Mouse (Mus musculus) liver, embryonic 16.5 days (tissue): Measurements from ENCODE around the gene Eras. TPM values are rescaled to one million over a fixed set of nuclear protein-coding genes. Genes with fewer than 3 reads are reported as not detected.

ENCODE experiments used
- ATAC-seq: fragments of 200-750 bp; cut with Nextera tagmentation; 2 replicates; pipeline ENCODE4 v1.8.0; 2017; ENCODE audit warnings: low read depth, mild to moderate bottlenecking, moderate number of reproducible peaks, moderate library complexity
- H3K27ac ChIP-seq: fragments of 300-500 bp; sonication (generic); 2 replicates; pipeline ENCODE4 v1.5.1; 2014; ENCODE audit warnings: mild to moderate bottlenecking, low read length
- H3K27me3 ChIP-seq: fragments of 300-500 bp; sonication (generic); 2 replicates; pipeline ENCODE4 v1.6.1; 2014; ENCODE audit warnings: low read depth, low read length, mixed read lengths; ENCODE audit not compliant: control insufficient read depth, insufficient read depth
- H3K36me3 ChIP-seq: fragments of 300-500 bp; sonication (generic); 2 replicates; pipeline ENCODE4 v1.6.1; 2014; ENCODE audit warnings: mild to moderate bottlenecking; ENCODE audit not compliant: control insufficient read depth, insufficient read depth
- H3K4me1 ChIP-seq: fragments of 300-500 bp; sonication (generic); 2 replicates; pipeline ENCODE4 v1.6.1; 2014; ENCODE audit warnings: low read depth, low read length, mixed read lengths; ENCODE audit not compliant: control insufficient read depth
- H3K4me2 ChIP-seq: fragments of 300-500 bp; sonication (generic); 2 replicates; pipeline ENCODE4 v1.6.1; 2014; ENCODE audit warnings: low read depth, low read length, mixed read lengths
- H3K4me3 ChIP-seq: fragments of 300-500 bp; sonication (generic); 2 replicates; pipeline ENCODE4 v1.5.1; 2014; ENCODE audit warnings: low read depth, mild to moderate bottlenecking, low read length
- H3K9ac ChIP-seq: fragments of 300-500 bp; sonication (generic); 2 replicates; pipeline ENCODE4 v1.6.1; 2014; ENCODE audit warnings: low read depth, low read length
- H3K9me3 ChIP-seq: fragments of 300-500 bp; sonication (generic); replicated peaks from 2 replicates; pipeline ENCODE4 v1.6.1; 2016; ENCODE audit warnings: low read length; ENCODE audit not compliant: control insufficient read depth
- WGBS: fragments of 180-500 bp; shearing (Covaris S2); extraction: QIAGEN DNeasy Blood & Tissue Kit; methylation state at CpG from one replicate; pipeline ENCODE4 v1.1.7; 2014; ENCODE audit not compliant: insufficient replicate concordance; 5-methylcytosine and 5-hydroxymethylcytosine counted together
- polyA plus RNA-seq: library from polyadenylated mRNA; unstranded; fragments of >200 nt; fragmentation: Nextera tagmentation; extraction: Ambion mirVana; gene quantifications from 2 replicates; pipeline ENCODE4 v1.2.1, GENCODE M21; 2015

Gene Eras
- polyA plus RNA-seq, 1 experiment from 2014 or later = not detected

DNA sequence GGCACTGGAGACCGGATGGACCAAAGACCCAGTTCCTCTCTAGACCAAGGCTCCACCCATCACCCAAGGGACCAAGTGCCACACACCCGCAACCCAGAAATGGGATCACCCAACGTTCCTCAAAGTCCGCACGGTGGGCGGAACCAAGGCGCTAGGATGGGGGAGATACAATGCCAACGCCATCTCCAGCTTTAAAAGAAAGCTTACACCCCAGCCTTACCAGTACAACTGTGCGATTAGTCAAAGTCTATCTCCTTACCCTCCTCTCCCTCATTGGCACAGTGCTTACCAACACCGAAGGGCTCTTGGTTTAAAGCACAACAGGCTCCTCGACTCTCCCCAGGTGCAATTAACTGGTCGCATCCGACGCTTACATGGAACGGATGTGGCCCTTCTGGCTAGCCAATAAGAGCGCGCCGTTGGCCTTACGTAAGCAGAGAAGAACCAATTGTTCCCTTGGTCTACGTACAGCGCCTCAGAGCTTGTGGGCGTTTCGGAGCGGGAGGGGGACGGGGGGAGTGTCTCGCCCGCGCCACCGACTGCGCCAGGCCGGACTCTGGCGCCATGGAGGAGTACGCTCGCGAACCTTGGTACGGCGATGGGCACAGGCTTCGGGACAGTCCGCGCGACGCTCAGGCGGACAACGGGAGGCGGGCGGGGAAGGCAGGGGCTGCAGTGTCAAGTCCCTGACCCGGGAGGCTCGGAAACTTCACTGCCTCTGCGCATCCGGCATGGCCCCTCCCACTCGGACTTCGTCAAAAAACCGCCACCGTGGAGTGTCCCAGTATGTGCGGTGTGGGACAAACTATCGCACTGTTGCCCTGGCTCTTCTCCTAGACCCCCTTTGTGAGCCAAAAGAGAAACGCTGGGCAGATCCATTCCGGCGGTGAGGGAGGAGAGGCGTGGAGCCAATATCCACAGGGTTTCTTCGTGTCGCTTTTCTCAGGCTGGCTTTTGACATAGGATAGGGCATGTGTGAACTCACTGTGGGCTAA lies 29.2 kb downstream of the Eras start, which contains the start of the genes Pqbp1 and Timm17b:
Gene Pqbp1 (minus strand): TSS at position 390 of the 995 bp plus-strand sequence.
Gene Timm17b (plus strand): TSS at position 478 of the 995 bp plus-strand sequence.
- H3K36me3 ChIP-seq = peaks cover 3% of the 10 kb centered on the region
- H3K27me3 ChIP-seq = no peaks in the 10 kb centered on the region
- peaks cover 4% of the 10 kb centered on the region for H3K4me1 ChIP-seq
- ATAC-seq = peak; percentile 99
- H3K4me2 ChIP-seq = peak within 1 kb of the TSS; percentile 84
- WGBS = 12% methylated on average over 58 of the region's 62 CpGs
- H3K9ac ChIP-seq = peak within 1 kb of the TSS; percentile 74
- H3K9me3 ChIP-seq = no peaks in the 10 kb centered on the region
- peak within 1 kb of the TSS; percentile 78 for H3K4me3 ChIP-seq
- peak within 1 kb of the TSS; percentile 87 for H3K27ac ChIP-seq

DNA sequence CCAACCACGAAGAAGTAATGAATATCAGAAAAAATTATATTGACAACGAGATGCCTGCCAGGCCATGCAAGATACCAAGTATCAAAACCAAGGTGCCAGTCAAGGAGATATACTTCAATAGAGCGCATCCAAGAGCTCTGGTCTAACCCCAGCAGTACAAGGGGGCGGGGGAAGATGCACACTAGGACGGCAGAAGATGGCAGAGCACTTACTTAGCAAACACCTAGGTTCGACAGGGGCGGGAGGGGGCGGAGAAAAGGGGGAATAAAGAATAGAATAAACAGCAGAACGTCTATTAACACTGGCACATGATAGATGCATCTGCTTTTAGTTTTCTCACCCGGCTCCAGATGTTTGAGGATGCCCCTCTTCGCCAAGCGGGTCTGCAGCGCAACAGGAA lies 30.2 kb downstream of the Eras start:
- peak overlapping the region; percentile 52 for H3K4me2 ChIP-seq
- H3K9ac ChIP-seq = peak overlapping the region; percentile 58
- H3K27ac ChIP-seq = peak overlapping the region; percentile 87; the same call in 1 of the 2 replicates
- H3K36me3 ChIP-seq = peaks cover 3% of the 10 kb centered on the region
- H3K4me1 ChIP-seq = peaks cover 4% of the 10 kb centered on the region
- ATAC-seq = no peak
- WGBS = 28% methylated on average over 13 of the region's 13 CpGs
- no peaks in the 10 kb centered on the region for H3K9me3 ChIP-seq
- no peaks in the 10 kb centered on the region for H3K27me3 ChIP-seq
- H3K4me3 ChIP-seq = peak overlapping the region; percentile 78

DNA sequence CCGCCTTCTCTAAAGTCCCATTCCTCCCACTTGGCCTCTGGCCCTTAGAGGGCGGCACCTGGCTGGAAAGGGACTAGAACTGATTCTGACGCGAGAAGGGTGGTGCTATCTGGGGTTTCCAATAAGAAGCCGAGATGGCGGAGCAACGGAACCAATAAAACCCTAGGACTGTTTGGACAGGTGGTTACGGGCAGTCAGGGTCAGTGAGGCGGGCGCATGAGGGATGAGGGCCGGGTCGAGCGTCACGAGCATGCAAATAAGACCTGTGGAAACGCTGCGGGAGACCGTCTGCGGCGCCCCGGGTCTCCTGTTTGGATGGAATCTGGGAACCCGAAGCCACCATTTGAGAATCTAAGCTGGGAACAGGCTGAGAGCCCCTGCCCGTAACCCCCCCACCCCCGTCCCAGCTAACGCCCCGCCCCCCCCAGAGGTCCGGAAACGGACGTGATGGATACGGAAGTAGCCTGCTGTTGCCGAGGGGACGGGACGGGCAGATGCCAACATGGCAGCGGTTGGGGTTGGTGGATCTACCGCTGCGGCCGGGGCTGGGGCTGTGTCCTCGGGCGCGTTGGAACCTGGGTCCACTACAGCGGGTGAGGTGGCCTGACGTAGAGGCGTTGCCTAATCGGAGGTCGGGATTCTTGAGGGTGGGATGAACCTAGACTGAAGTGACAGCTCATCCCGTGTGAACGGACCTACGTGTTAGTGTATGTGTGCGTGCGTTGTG lies 44.4 kb downstream of the Eras start, which contains the start of gene Slc35a2:
Gene Slc35a2 (plus strand): TSS at position 188 of the 727 bp plus-strand sequence.
- ATAC-seq = peak; percentile 93
- Histone ChIP-seq H3K4me2 (peak within 1 kb of the TSS; percentile 52), H3K36me3 (no peaks in the 10 kb centered on the region), H3K27me3 (no peaks in the 10 kb centered on the region), H3K9ac (peak within 1 kb of the TSS; percentile 61), H3K4me1 (peaks cover 6% of the 10 kb centered on the region), H3K9me3 (no peaks in the 10 kb centered on the region), H3K4me3 (peak within 1 kb of the TSS; percentile 75), H3K27ac (peak within 1 kb of the TSS; percentile 71)
- WGBS = 12% methylated on average over 49 of the region's 49 CpGs

DNA sequence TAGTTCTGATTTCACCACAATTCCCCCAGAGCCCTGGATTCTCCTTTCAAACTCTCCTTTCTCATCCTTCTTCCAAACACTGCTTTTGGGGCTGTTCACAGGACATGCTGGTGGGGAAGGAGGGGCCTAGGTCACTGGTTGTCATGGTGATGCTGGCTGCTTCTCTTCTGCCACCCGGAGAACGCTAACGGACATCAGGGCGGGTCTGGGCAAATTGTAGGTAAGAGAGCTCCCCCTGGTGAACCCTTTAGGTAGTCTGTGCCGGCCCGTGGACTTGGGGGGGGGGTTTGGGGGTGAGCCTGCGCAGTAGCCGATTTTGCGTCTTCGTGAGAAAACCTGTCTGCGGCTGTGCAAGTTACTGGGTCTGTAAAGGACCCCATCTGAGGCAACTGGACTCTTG lies 48.6 kb downstream of the Eras start:
- ATAC-seq = no peak
- no peak overlapping the region for H3K9ac ChIP-seq

DNA sequence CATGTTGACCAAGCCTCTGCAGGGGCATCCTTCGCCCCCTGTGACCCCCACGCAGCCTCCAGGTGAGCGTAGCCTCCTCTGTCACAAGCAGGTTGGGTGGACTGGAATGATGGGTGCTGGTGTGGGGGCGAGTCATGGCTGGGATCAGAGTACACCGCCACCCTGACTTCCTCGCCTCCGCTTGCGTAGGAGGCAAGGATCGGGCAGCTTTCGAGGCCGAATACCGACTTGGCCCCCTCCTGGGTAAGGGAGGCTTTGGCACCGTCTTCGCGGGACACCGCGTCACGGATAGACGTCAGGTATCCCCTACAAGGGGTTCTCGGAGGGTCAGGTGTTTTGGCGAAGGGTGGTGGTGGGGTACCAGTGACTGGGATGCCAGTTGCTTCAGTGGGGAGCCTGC lies 49.9 kb downstream of the Eras start:
- H3K4me1 ChIP-seq = peaks cover 15% of the 10 kb centered on the region

More for the DNA sequence above, 48.6 kb downstream of the Eras start:
- Histone ChIP-seq H3K4me2 (0 out of 2 replicates have a peak overlapping the region, but pooled peaks have one; percentile 24), H3K27ac (no peak overlapping the region), H3K36me3 (peaks cover 6% of the 10 kb centered on the region), H3K9me3 (no peaks in the 10 kb centered on the region), H3K4me1 (peaks cover 15% of the 10 kb centered on the region), H3K27me3 (peaks cover 2% of the 10 kb centered on the region; the same call in 1 of the 2 replicates), H3K4me3 (no peak overlapping the region)
- WGBS = 10% methylated on average over 11 of the region's 11 CpGs

DNA sequence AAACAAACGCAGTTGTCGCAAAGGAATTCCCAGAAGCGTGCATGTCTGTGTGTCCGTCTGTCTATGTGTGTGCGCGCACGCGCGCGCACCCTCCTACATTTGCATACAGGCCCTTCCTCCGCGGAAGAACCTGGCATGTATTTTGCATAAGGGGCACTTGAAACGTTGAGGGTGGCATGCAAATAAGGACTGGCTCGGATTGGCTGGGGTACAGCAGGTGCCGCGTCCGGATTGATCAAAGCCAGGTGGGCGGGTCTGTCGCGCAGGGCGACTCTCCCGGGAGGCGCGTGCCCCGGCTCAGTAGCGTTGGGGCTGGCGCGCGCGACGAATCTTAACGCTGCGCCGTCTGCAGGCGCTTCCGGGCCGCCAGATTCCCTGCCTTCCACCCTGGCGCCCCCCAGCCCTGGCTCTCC lies 50.4 kb downstream of the Eras start, which contains the start of gene Pim2:
Gene Pim2 (plus strand): TSS at position 256 of the 413 bp plus-strand sequence.
- Histone ChIP-seq H3K9me3 (no peaks in the 10 kb centered on the region), H3K4me1 (peaks cover 15% of the 10 kb centered on the region), H3K27me3 (peaks cover 2% of the 10 kb centered on the region; the same call in 1 of the 2 replicates), H3K27ac (no peak within 1 kb of the TSS), H3K4me2 (peak within 1 kb of the TSS; percentile 89), H3K9ac (peak within 1 kb of the TSS; percentile 46; the same call in 1 of the 2 replicates), H3K4me3 (peak within 1 kb of the TSS; percentile 57), H3K36me3 (peaks cover 24% of the 10 kb centered on the region)
- WGBS = 9% methylated on average over 38 of the region's 38 CpGs
- ATAC-seq = peak; percentile 97

More for the DNA sequence above, 49.9 kb downstream of the Eras start:
- no peaks in the 10 kb centered on the region for H3K9me3 ChIP-seq
- peaks cover 19% of the 10 kb centered on the region for H3K36me3 ChIP-seq
- H3K4me3 ChIP-seq = peak overlapping the region; percentile 57
- H3K4me2 ChIP-seq = peak overlapping the region; percentile 89
- ATAC-seq = no peak
- peak overlapping the region; percentile 46; the same call in 1 of the 2 replicates for H3K9ac ChIP-seq
- peaks cover 2% of the 10 kb centered on the region; the same call in 1 of the 2 replicates for H3K27me3 ChIP-seq
- H3K27ac ChIP-seq = no peak overlapping the region
- 18% methylated on average over 21 of the region's 21 CpGs for WGBS

Other genes with a start within 250 kb of the Eras start
- gene Magix, start 247.4 kb downstream of the Eras start, polyA plus RNA-seq = 0.12 TPM in 1 of 2 replicates, not detected in the other
- 13.4 and 14.0 TPM in 2 replicates for gene Gpkow, start 231.5 kb downstream of the Eras start, polyA plus RNA-seq
- 19.9 and 21.8 TPM in 2 replicates for gene Wdr45, start 214.3 kb downstream of the Eras start, polyA plus RNA-seq
- gene Gm45208, start 206.4 kb downstream of the Eras start, polyA plus RNA-seq = 0.27 and 0.51 TPM in 2 replicates
- 5.2 and 6.0 TPM in 2 replicates for gene Praf2, start 200.2 kb downstream of the Eras start, polyA plus RNA-seq
- gene Ccdc120, start 177.7 kb downstream of the Eras start, polyA plus RNA-seq = 1.6 and 1.9 TPM in 2 replicates
- 9.5 and 11.4 TPM in 2 replicates for gene Tfe3, start 166.0 kb downstream of the Eras start, polyA plus RNA-seq
- gene Gripap1, start 138.8 kb downstream of the Eras start, polyA plus RNA-seq = 27.7 and 28.9 TPM in 2 replicates
- gene Kcnd1, start 106.3 kb downstream of the Eras start, polyA plus RNA-seq = 0.19 TPM in 2 replicates
- gene Otud5, start 87.2 kb downstream of the Eras start, polyA plus RNA-seq = 32.9 and 42.5 TPM in 2 replicates
- gene Pim2, start 50.3 kb downstream of the Eras start, polyA plus RNA-seq = 3.1 and 3.5 TPM in 2 replicates
- gene Slc35a2, start 44.6 kb downstream of the Eras start, polyA plus RNA-seq = 13.5 and 14.2 TPM in 2 replicates
- 36.8 and 38.6 TPM in 2 replicates for gene Pqbp1, start 29.3 kb downstream of the Eras start, polyA plus RNA-seq
- 90.8 and 94.9 TPM in 2 replicates for gene Timm17b, start 29.2 kb downstream of the Eras start, polyA plus RNA-seq
- not detected in 2 replicates for gene Gm10491, start 20.8 kb downstream of the Eras start, polyA plus RNA-seq
- not detected in 2 replicates for gene Gm10490, start 19.1 kb downstream of the Eras start, polyA plus RNA-seq
- 0.05 and 0.17 TPM in 2 replicates for gene Pcsk1n, start 8.8 kb downstream of the Eras start, polyA plus RNA-seq
- gene Hdac6, start 19.3 kb upstream of the Eras start, polyA plus RNA-seq = 11.5 and 12.1 TPM in 2 replicates
- gene Gata1, start 49.5 kb upstream of the Eras start, polyA plus RNA-seq = 101 and 107 TPM in 2 replicates
- 0.13 and 0.28 TPM in 2 replicates for gene Glod5, start 89.9 kb upstream of the Eras start, polyA plus RNA-seq
- gene Suv39h1, start 146.2 kb upstream of the Eras start, polyA plus RNA-seq = 28.6 and 30.1 TPM in 2 replicates
- 1.6 and 1.7 TPM in 2 replicates for gene Was, start 161.9 kb upstream of the Eras start, polyA plus RNA-seq
- 5.3 and 6.5 TPM in 2 replicates for gene Wdr13, start 204.3 kb upstream of the Eras start, polyA plus RNA-seq
- gene Rbm3, start 217.3 kb upstream of the Eras start, polyA plus RNA-seq = 217 and 231 TPM in 2 replicates
- 3.9 and 5.3 TPM in 2 replicates for gene Tbc1d25, start 247.6 kb upstream of the Eras start, polyA plus RNA-seq